Mouse (Mus musculus) stomach, embryonic 15.5 days (tissue): ENCODE measurements around the gene Gm14295. TPM values are rescaled to one million over a fixed set of nuclear protein-coding genes. Genes with fewer than 3 reads are reported as not detected.
"Not testable (repeated sequence)": the region's sequence is repeated elsewhere in the genome, so short reads cannot be mapped to it uniquely, and the experiment has no call there.

Source experiments
- ATAC-seq: fragments of 200-750 bp; cut with Nextera tagmentation; 2 replicates; pipeline ENCODE4 v1.8.0; 2017; ENCODE audit warnings: low read depth, moderate number of reproducible peaks, moderate TSS enrichment; ENCODE audit not compliant: insufficient read depth, low FRiP score
- H3K27ac ChIP-seq: fragments of 300-500 bp; sonication (generic); 2 replicates; pipeline ENCODE4 v1.5.1; 2015; ENCODE audit warnings: mild to moderate bottlenecking, inconsistent platforms
- H3K27me3 ChIP-seq: fragments of 300-500 bp; sonication (generic); replicated peaks from 2 replicates; pipeline ENCODE4 v1.6.1; 2015; ENCODE audit warnings: inconsistent platforms
- H3K36me3 ChIP-seq: fragments of 300-500 bp; sonication (generic); 2 replicates; pipeline ENCODE4 v1.6.1; 2015; ENCODE audit warnings: inconsistent platforms
- H3K4me1 ChIP-seq: fragments of 300-500 bp; sonication (generic); 2 replicates; pipeline ENCODE4 v1.6.1; 2015; ENCODE audit warnings: inconsistent platforms
- H3K4me2 ChIP-seq: fragments of 300-500 bp; sonication (generic); 2 replicates; pipeline ENCODE4 v1.6.1; 2015; ENCODE audit warnings: mild to moderate bottlenecking, inconsistent platforms
- H3K4me3 ChIP-seq: fragments of 300-500 bp; sonication (generic); replicated peaks from 2 replicates; pipeline ENCODE4 v1.5.1; 2015; ENCODE audit warnings: inconsistent platforms
- H3K9ac ChIP-seq: fragments of 300-500 bp; sonication (generic); 2 replicates; pipeline ENCODE4 v1.6.1; 2015; ENCODE audit warnings: inconsistent platforms
- H3K9me3 ChIP-seq: fragments of 300-500 bp; sonication (generic); 2 replicates; pipeline ENCODE4 v1.6.1; 2016; ENCODE audit warnings: inconsistent platforms
- WGBS: fragments of 180-500 bp; shearing (Covaris S2); methylation state at CpG from one replicate; pipeline ENCODE4 v1.1.7; 2015; 5-methylcytosine and 5-hydroxymethylcytosine counted together
- polyA plus RNA-seq: library from polyadenylated mRNA; unstranded; fragments of >200 nt; fragmentation: Nextera tagmentation; extraction: Ambion mirVana; gene quantifications from 2 replicates; pipeline ENCODE4 v1.2.1, GENCODE M21; 2015

The Gm14295 gene
- polyA plus RNA-seq: 15.6 and 16.9 TPM in 2 replicates

DNA sequence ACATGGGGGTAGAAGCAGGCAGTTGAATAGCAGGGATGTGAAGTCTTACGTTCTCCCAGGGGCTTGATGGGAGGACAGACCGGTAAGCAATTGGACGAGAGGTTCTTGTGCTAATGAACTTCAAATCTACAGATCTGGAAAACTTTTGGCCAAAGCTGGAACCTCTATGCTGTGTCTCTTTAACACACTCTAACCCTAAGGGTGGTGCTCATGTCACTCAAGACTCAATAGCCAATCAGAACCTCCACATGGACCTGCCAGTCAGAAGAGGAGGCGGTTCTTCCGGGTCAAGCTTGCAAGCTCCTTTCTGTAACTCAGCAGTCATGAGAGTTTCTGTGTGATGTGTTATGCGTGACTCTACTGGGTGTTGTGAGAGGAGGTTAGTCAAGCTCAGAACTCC, at the start of gene Gm14295:
Gene Gm14295, plus strand, starts transcription at position 301 of the 400 bp plus-strand sequence.
- WGBS: no CpG with 5 or more reads among the region's 6 CpGs
- H3K36me3 ChIP-seq, H3K27me3 ChIP-seq, H3K9me3 ChIP-seq, H3K27ac ChIP-seq, H3K9ac ChIP-seq, ATAC-seq, H3K4me1 ChIP-seq: not testable (repeated sequence)
- peak within 1 kb of the TSS; percentile 45 for H3K4me3 ChIP-seq
- peak within 1 kb of the TSS; percentile 41 for H3K4me2 ChIP-seq

GRCm38 (mm10) chr2:176798785-176799184, 373 bp downstream of the Gm14295 start:
- 7% methylated on average over 15 of the region's 15 CpGs for WGBS
- not testable (repeated sequence) for H3K4me1 ChIP-seq, H3K36me3 ChIP-seq, H3K9me3 ChIP-seq, H3K27ac ChIP-seq, H3K9ac ChIP-seq, H3K27me3 ChIP-seq, ATAC-seq
- peak overlapping the region; percentile 41 for H3K4me2 ChIP-seq
- H3K4me3 ChIP-seq: peak overlapping the region; percentile 45

DNA sequence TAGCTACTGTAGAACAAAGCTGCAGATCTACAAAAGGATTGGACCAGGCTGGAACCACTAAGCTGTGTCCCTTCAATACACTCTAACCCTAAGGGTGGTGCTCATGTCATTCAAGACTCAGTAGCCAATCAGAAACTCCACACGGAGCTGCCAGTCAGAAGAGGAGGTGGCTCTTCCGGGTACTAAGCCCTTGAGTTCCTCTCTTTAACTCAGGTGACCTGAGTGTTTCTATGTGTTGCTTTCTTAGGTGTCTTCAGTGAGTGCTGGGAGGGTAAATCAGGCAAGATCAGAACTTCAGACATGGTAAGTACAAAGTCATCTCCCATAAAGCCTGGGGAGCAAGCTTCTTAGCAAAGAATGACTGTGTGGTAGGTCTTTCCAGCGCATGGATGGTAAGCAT, 32.4 kb downstream of the Gm14295 start, which contains the start of gene Gm14408:
Gene Gm14408, plus strand, starts transcription at position 301 of the 400 bp plus-strand sequence.
- H3K9me3 ChIP-seq, H3K36me3 ChIP-seq, H3K27ac ChIP-seq, H3K9ac ChIP-seq, H3K27me3 ChIP-seq, H3K4me1 ChIP-seq, ATAC-seq, H3K4me3 ChIP-seq, H3K4me2 ChIP-seq: not testable (repeated sequence)
- WGBS: 73% methylated on average over 1 of the region's 3 CpGs

Other genes starting within 250 kb of the Gm14295 start
- 21.1 and 22.5 TPM in 2 replicates for gene Gm14308, start 162.3 kb upstream of the Gm14295 start, polyA plus RNA-seq
- gene Zfp973, start 128.1 kb upstream of the Gm14295 start, polyA plus RNA-seq: 9.3 and 9.6 TPM in 2 replicates
- gene Gm14305, start 90.3 kb upstream of the Gm14295 start, polyA plus RNA-seq: 29.6 and 30.6 TPM in 2 replicates
- gene Gm14408, start 32.5 kb downstream of the Gm14295 start, polyA plus RNA-seq: not detected in 2 replicates
- 6.8 and 12.4 TPM in 2 replicates for gene Gm14296, start 129.2 kb downstream of the Gm14295 start, polyA plus RNA-seq
- gene Gm14419, start 202.3 kb downstream of the Gm14295 start, polyA plus RNA-seq: 9.4 and 10.6 TPM in 2 replicates